Mouse (Mus musculus) frontal cortex, postnatal 14 days (tissue): Measurements from ENCODE around the gene Dennd4a.

ENCODE experiments used
- DNase-seq, 2 experiments: peaks; one replicate each; pipeline ENCODE4 v3.0.0; 2022; ENCODE audit warnings: low spot score in 2 of 2

The Dennd4a gene

DNA sequence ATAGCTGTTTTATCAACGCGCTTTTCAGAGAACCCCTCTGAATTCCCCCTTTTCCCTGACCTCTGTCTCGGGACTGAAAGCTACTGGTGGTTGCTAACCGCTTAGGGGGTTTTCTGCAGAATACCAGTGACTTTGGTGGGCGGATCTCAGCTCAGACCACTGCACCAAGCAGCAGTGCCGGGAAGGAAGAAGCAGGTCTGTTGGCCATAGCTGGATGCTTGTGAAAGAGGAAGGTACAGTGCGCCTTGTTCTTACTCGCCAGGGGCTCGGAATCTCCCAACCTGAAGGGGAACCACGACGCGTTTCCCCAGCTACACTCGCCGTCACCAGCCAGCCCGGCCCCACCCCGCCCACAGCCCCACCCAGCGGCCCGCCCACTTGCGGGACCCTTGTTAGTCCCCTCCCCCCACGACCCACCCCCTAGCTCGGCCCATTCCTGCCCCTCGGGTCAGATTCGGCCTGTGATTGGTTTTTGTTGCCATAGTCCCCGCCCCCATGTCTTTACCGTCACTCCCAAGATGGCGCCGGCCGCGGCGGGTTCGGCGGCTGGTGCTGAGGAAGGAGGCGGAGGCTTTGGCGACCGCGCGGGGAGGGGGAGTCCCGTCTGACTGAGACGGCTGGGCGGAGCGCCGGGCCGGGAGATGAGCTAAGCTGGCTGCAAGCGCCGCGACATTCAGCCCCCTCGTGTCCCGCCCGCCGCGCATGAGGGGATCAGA lies at the start of gene Dennd4a:
Gene Dennd4a, plus strand, starts transcription at position 519 of the 716 bp plus-strand sequence.
- peak; percentile 97 to 98 for DNase-seq

GRCm38 (mm10) chr9:64764824-64765223 lies 46.3 kb upstream of the Dennd4a start:
- DNase-seq = no peak

GRCm38 (mm10) chr9:64766136-64766535 lies 45.0 kb upstream of the Dennd4a start:
- DNase-seq = no peak

DNA sequence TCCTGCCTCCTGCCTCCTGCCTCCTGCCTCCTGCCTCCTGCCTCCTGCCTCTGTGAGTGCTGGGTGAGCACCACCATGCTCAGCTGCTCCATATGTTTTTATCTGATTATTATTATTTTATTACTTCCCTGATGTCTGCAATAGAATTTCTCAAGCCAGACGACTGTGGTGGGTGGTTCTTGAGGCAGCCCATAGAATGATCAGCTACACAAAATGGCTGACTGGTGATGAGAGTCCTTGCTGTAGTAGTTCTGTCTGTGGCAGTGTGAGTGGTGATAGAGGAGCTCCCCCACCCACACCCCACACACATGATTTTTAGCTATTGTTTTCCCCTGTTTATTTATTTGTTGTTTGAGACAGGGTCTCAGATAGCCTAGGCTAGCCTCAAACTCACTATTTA lies 43.3 kb upstream of the Dennd4a start:
- no peak for DNase-seq

- no peak for DNase-seq
Measured at GRCm38 (mm10) chr9:64769066-64769695, 42.0 kb upstream of the Dennd4a start.

DNA sequence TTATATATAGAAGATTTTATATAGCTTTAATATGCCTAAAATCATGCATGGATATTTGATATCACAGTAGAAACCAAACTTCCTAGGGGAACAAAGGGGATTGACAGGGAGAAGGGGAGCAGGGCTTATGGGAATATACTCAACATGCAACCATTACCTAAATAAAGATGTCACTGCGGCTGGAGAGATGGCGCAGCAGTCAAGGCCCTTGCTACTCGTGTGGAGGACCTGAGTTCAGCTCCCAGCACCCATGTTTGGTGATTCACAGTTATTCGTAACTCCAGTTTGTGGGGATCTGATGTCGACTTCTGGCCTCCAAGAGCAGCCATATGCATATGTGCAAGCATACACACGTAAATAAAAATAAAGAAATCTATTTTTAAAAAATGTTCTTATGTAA lies 41.2 kb upstream of the Dennd4a start:
- no peak for DNase-seq

- no peak for DNase-seq
Measured at GRCm38 (mm10) chr9:64770411-64770849, 40.7 kb upstream of the Dennd4a start.

DNA sequence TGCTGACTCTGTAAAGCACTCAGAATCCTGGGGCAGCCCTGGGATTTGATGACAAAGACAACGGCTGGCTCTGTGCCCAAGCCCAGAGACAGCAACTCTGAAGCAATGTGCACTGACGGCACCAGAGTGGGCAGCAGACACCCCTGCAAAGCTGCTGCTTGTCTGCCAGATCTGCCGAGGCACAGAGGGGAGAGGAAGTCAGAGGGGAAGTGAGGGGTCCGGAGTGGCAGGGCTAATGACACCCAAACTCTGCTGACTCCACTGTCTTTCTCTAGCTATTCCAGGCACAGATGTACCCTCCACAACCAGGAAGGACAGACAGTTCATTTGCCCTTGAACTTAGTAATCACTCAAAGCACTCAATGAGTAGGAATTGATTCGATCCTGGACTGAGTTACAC lies 39.9 kb upstream of the Dennd4a start:
- DNase-seq = peak in 1 of 2 experiments; percentile 63

DNA sequence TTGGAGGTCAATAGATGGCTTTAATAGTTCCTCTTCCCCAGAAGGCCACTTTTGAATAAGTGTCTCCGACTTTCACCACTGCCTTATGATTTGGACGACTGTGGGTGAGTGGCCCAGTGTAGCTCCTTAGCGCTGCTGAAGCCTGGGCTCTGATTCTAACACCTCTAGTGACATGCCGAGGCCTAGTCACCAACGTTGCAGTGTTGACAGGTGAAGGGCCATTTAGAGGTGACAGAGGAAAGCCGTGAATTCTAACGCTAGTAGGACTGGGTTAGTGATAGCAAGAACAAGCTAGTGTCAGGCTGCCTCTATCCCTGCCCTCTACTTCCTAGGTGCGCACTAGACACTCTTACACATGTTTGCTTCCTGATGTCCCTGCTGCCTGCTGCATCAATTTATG lies 37.9 kb upstream of the Dennd4a start:
- DNase-seq = no peak

DNA sequence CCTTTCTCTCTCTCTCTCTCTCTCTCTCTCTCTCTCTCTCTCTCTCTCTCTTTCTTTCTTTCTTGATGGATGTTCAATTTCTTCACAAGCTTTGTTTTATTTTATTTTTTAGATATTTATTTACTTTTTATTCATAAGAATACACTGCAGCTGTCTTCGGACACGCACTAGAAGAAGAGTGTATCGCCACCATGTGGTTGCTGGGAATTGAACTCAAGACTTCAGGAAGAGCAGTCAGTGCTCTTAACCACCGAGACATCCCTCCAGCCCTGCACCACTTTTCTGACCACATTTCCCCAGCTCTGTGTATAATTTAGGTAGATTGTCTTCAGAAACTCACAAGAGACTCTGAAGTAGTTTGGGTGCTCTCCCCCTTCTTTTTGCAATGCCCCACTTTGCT lies 37.2 kb upstream of the Dennd4a start:
- no peak for DNase-seq

DNA sequence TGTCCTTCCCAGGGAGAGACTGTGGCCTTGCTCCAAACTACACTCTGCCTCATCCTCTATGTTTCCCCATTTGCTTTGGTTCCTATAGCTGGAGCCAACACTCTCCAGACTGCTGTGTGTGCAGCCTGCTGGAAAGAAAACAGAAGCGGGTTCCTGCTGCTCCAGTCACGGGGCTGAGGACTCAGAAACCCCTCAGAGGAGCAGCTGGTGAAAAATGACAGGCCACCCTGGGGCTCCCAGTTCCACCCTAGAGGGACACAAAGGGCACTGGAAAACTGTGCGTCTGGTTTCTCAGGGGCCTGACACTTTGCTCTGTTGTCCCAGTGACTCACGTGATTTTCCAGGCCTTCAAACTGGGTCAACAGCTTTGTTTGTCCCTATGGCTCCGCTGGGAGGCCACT lies 36.7 kb upstream of the Dennd4a start:
- peak in 1 of 2 experiments; percentile 37 for DNase-seq

GRCm38 (mm10) chr9:64774883-64775282 lies 36.3 kb upstream of the Dennd4a start:
- no peak for DNase-seq

DNA sequence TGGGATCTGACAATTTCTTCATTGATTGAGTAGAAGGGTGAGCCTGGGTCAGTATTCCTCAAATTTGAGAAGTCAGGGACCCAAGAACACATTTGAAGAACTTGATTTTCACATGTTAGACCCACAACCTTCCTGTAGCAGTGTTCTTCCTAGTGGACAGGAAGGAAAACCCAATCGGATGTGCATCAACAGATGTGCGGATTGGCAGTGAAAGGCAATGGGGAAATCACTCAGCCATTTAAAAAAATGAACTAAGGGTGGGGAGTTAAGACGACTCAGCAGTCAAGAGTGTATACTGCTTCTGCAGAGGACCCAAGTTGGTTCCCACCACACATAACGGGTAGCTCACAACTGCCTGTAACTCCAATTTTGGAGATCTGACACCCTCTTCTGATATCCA lies 35.6 kb upstream of the Dennd4a start:
- DNase-seq = no peak

GRCm38 (mm10) chr9:64777441-64777987 lies 33.6 kb upstream of the Dennd4a start:
- DNase-seq = no peak

GRCm38 (mm10) chr9:64778151-64778550 lies 33.0 kb upstream of the Dennd4a start:
- no peak for DNase-seq

- no peak for DNase-seq
Measured at GRCm38 (mm10) chr9:64779628-64780027, 31.5 kb upstream of the Dennd4a start.

GRCm38 (mm10) chr9:64783511-64783910 lies 27.6 kb upstream of the Dennd4a start:
- DNase-seq = no peak

DNA sequence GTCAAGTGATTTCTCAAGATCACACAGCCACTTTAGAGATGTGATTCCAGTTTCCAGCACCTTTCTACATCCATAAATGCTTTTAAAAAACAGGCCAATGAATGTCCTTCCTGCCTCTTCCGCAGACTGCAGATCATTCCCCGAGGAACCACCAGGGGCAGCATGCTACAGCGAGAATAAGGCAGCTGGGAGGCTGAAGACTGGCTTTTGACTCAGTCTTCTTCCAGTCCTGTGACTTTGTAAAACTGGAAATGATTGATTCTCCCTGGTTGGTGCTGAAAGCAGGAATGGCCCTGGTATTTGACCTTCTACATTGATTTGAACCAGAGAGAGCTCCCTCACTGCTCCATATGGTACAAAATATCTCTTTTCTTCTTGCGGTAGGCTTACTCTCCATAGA lies 26.3 kb upstream of the Dennd4a start:
- DNase-seq = no peak

DNA sequence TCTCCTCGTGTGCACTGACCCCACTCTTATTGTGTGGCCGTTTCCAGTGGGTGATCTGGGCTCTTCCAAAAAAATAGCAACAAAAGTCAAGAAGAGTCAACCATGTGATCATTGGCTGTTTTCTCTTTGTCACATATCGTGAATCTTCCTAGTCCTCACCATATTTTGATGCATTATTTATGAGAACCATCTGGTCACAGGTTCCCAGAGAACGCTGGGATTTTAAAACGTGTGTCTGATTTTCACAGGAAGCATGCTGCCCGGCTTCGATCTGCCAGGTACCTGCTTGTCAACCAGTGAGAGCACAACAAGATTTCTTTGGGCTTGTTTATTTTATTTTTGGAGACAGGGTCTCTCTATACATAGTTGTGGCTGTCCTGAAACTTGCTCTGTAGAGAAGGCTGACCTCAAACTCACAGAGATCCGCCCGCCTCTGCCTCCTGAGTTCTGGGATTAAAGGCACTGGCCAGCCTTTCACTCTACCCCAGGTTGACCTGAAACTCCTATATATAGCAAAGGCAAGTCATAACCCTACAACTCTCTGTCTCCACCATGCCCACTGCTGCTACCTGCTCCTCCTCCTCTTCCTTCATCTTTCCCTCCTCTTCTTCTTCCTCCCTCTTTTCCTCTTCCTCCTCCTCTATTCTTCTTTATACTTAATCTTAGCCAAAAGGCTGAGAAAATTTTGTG lies 24.8 kb upstream of the Dennd4a start:
- no peak for DNase-seq

GRCm38 (mm10) chr9:64788070-64788469 lies 23.1 kb upstream of the Dennd4a start:
- no peak for DNase-seq

GRCm38 (mm10) chr9:64789341-64789761 lies 21.8 kb upstream of the Dennd4a start:
- DNase-seq = no peak

DNA sequence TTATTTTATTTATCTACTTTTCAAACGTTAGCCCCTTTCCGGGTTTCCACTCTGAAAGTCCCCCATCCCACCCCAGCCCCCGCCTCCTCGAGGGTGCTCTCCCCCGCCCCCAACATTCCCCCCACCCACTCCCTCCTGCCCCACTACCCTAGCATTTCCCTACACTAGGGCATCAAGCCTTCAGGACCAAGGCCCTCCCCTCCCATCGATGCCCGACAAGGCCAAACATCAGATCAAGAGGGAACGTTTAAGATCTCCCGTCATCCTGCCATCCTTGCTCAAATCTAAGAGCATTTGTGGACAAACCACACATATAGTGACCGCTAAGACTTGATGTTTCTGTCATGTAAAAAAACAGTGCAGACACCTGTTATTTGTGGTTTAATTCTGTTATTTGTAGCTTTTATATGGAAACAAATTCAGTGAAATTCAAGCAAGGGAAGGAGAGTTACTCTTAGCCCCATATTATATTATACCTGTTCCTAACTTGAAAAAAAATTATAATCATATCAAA lies 21.2 kb upstream of the Dennd4a start:
- no peak for DNase-seq
